Mouse (Mus musculus): ENCODE results near the gene Serpinb2. TPM values are rescaled to one million over a fixed set of nuclear protein-coding genes. Genes with fewer than 3 reads are reported as not detected.
A peak's percentile ranks its signal among the peaks of the same experiment; 100 is the strongest.

Serpinb2 gene
- polyA plus RNA-seq (2016; fragmentation: Nextera tagmentation; extraction: Ambion mirVana), result not detected in 2 replicates

GRCm38 (mm10) chr1:107511252-107511651 is at the start of gene Serpinb2:
Gene Serpinb2, plus strand, starts transcription at chr1:107511423.
- H3K36me3 ChIP-seq (replicated peaks), result no peaks in the 10 kb centered on the region
- WGBS, result 70% methylated on average over 5 of the region's 5 CpGs
- no peak for DNase-seq (ENCODE audit: extremely low spot score, low spot score)
- H3K27ac ChIP-seq, result no peak within 1 kb of the TSS
- H3K4me3 ChIP-seq, result no peak within 1 kb of the TSS
- no peaks in the 10 kb centered on the region for H3K27me3 ChIP-seq (ENCODE audit: poor library complexity, severe bottlenecking)
- H3K4me1 ChIP-seq, result no peaks in the 10 kb centered on the region
- H3K9me3 ChIP-seq, result no peaks in the 10 kb centered on the region

DNA sequence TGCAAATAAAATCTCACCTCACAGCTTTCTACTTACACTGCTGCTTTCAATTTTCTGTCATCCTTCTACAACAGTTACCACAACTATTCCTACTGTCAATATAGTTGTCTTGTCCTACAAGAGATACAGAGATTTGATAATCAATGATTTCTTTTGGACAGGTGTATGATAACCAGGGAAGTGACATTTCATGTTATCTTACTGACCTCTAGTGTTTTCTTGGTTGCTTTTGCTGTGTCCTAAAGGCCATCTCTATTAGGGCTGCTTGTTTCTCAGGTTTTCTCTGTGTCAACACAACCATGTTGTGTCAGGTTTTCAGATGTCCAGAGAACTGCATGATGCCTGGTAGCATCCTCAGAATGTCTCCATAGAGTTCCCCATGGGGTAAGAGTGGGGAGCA is 31.3 kb upstream of the Serpinb2 start:
- Histone ChIP-seq H3K4me3 (no peak overlapping the region), H3K36me3 (replicated peaks) (no peaks in the 10 kb centered on the region), H3K27ac (no peak overlapping the region), H3K27me3 (ENCODE audit: poor library complexity, severe bottlenecking) (no peaks in the 10 kb centered on the region), H3K9me3 (no peaks in the 10 kb centered on the region), H3K4me1 (no peaks in the 10 kb centered on the region)
- DNase-seq (ENCODE audit: extremely low spot score, low spot score), result no peak

- Histone ChIP-seq H3K27me3 (ENCODE audit: poor library complexity, severe bottlenecking) (no peaks in the 10 kb centered on the region), H3K36me3 (replicated peaks) (no peaks in the 10 kb centered on the region), H3K9me3 (no peaks in the 10 kb centered on the region), H3K27ac (no peak overlapping the region), H3K4me3 (no peak overlapping the region), H3K4me1 (no peaks in the 10 kb centered on the region)
- peak; percentile 73 for DNase-seq (ENCODE audit: extremely low spot score, low spot score)
- 28% methylated on average over 11 of the region's 11 CpGs for WGBS
These were observed 29.8 kb upstream of the Serpinb2 start for GRCm38 (mm10) chr1:107481452-107481851.

- WGBS, result 73% methylated on average over 8 of the region's 8 CpGs
- Histone ChIP-seq H3K36me3 (replicated peaks) (no peaks in the 10 kb centered on the region), H3K4me3 (no peak overlapping the region), H3K27ac (no peak overlapping the region), H3K27me3 (ENCODE audit: poor library complexity, severe bottlenecking) (no peaks in the 10 kb centered on the region), H3K9me3 (no peaks in the 10 kb centered on the region), H3K4me1 (no peaks in the 10 kb centered on the region)
- no peak for DNase-seq (ENCODE audit: extremely low spot score, low spot score)
These were observed 21.6 kb upstream of the Serpinb2 start for GRCm38 (mm10) chr1:107489577-107489976.

DNA sequence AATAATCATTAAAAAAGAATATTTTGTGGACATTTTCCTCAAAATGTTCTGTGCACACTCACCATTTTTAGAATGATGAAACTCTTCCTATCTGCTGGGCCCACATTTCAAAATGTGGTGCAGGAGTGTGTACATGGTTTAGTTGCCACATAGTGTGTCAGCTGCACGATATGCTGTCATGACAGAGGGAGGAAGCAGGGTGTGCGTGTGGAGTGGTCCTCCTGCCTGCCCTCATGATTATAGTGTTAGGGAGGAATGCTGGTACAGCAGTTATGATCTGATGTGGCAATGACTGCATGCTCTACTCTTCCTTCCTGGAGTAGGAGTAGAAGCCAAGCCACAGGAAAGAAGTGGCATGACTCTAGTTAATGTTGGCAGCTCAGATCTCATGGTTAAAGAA is 14.4 kb upstream of the Serpinb2 start:
- 85% methylated on average over 2 of the region's 2 CpGs for WGBS

DNA sequence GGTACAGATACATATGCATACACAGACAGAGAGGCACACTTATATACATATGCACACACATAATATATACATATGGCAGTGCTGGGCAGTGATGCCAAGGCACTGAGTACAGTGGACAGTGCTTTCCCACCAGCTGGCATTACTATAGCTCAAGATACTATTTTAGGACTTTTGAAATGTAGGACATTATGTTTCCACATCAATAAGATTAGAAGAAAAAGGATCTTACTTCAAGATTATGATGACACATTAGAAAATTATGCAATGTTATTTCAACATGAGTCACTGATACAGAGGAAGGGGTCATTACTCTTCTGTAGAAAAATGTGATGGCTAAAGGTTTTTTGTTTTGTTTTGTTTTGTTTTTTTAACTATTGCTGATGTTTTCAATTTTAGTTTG is 9.2 kb upstream of the Serpinb2 start:
- Histone ChIP-seq H3K4me1 (no peaks in the 10 kb centered on the region), H3K27ac (no peak overlapping the region), H3K36me3 (replicated peaks) (no peaks in the 10 kb centered on the region), H3K9me3 (no peaks in the 10 kb centered on the region), H3K4me3 (no peak overlapping the region), H3K27me3 (ENCODE audit: poor library complexity, severe bottlenecking) (no peaks in the 10 kb centered on the region)
- no peak for DNase-seq (ENCODE audit: extremely low spot score, low spot score)

More for the DNA sequence above, 14.4 kb upstream of the Serpinb2 start:
- H3K27ac ChIP-seq, result no peak overlapping the region
- H3K4me1 ChIP-seq, result no peaks in the 10 kb centered on the region
- H3K4me3 ChIP-seq, result no peak overlapping the region
- H3K9me3 ChIP-seq, result no peaks in the 10 kb centered on the region
- no peak for DNase-seq (ENCODE audit: extremely low spot score, low spot score)
- H3K27me3 ChIP-seq (ENCODE audit: poor library complexity, severe bottlenecking), result no peaks in the 10 kb centered on the region
- H3K36me3 ChIP-seq (replicated peaks), result no peaks in the 10 kb centered on the region

DNA sequence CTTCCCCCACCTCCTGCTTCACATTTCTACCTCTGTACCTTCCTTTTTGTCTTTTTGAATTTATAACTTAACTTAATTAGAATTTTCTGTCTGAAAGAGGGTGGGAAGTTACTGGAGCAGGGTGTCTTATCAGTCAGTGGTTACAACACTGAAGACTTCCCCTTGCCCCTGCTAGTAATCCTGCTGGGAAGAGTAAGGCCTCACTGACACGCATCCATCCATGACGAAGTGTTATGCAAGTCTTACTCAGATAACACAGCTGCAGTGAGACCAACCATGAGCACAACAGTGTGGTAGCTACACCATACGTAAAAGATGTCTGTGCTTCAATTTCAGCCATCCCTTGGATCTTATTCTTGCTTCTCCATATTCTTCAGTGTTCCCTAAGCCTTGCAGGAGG is 7.9 kb upstream of the Serpinb2 start:
- 85% methylated on average over 3 of the region's 3 CpGs for WGBS
- no peaks in the 10 kb centered on the region for H3K4me1 ChIP-seq
- DNase-seq (ENCODE audit: extremely low spot score, low spot score), result no peak
- no peaks in the 10 kb centered on the region for H3K27me3 ChIP-seq (ENCODE audit: poor library complexity, severe bottlenecking)
- H3K27ac ChIP-seq, result no peak overlapping the region
- no peaks in the 10 kb centered on the region for H3K36me3 ChIP-seq (replicated peaks)
- no peaks in the 10 kb centered on the region for H3K9me3 ChIP-seq
- no peak overlapping the region for H3K4me3 ChIP-seq

DNA sequence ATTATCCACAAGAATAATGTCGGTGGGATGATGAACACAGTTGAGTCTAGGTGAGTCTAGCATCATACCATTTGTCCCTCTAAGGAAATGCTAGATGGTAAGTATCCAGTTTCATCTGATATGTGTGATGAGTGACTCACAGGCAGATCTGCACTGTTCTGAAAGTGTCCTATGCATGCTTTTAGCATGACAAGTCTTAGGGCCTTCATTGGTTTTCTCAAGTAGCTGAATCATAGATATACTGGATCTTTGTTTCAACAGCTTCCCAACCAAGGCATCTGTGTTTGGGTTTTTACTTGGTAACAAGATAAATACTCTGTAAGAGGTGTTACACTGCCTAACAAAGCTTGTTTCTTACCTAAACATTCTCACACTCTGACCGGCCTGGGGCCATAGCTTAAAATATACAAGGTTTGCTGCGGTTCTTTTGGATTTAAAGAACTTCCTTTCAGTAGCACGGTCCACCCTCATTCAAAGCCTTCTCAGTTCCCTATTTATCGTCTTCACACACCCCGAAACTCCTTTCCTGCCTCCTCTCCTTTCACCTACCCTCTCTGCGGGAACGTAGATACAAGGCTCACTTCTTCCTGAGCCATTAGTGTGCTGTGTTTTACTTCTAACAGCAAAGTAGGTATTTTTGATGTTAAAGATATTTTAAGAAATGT is 5.2 kb upstream of the Serpinb2 start:
- Histone ChIP-seq H3K9me3 (no peaks in the 10 kb centered on the region), H3K4me3 (no peak overlapping the region), H3K4me1 (no peaks in the 10 kb centered on the region), H3K36me3 (replicated peaks) (no peaks in the 10 kb centered on the region), H3K27ac (no peak overlapping the region), H3K27me3 (ENCODE audit: poor library complexity, severe bottlenecking) (no peaks in the 10 kb centered on the region)
- no peak for DNase-seq (ENCODE audit: extremely low spot score, low spot score)
- WGBS, result 88% methylated on average over 8 of the region's 8 CpGs

GRCm38 (mm10) chr1:107512194-107513138 is 1.2 kb downstream of the Serpinb2 start:
- H3K9me3 ChIP-seq, result no peaks in the 10 kb centered on the region

GRCm38 (mm10) chr1:107513530-107513929 is 2.3 kb downstream of the Serpinb2 start:
- Histone ChIP-seq H3K27ac (no peak overlapping the region), H3K27me3 (ENCODE audit: poor library complexity, severe bottlenecking) (no peaks in the 10 kb centered on the region), H3K4me3 (no peak overlapping the region), H3K36me3 (replicated peaks) (no peaks in the 10 kb centered on the region), H3K9me3 (no peaks in the 10 kb centered on the region), H3K4me1 (no peaks in the 10 kb centered on the region)
- WGBS, result 97% methylated on average over 1 of the region's 1 CpGs
- no peak for DNase-seq (ENCODE audit: extremely low spot score, low spot score)

More at GRCm38 (mm10) chr1:107512194-107513138, 1.2 kb downstream of the Serpinb2 start:
- H3K27ac ChIP-seq, result no peak overlapping the region
- DNase-seq (ENCODE audit: extremely low spot score, low spot score), result no peak
- H3K27me3 ChIP-seq (ENCODE audit: poor library complexity, severe bottlenecking), result no peaks in the 10 kb centered on the region
- WGBS, result 89% methylated on average over 2 of the region's 2 CpGs
- H3K4me1 ChIP-seq, result no peaks in the 10 kb centered on the region
- no peak overlapping the region for H3K4me3 ChIP-seq
- no peaks in the 10 kb centered on the region for H3K36me3 ChIP-seq (replicated peaks)

DNA sequence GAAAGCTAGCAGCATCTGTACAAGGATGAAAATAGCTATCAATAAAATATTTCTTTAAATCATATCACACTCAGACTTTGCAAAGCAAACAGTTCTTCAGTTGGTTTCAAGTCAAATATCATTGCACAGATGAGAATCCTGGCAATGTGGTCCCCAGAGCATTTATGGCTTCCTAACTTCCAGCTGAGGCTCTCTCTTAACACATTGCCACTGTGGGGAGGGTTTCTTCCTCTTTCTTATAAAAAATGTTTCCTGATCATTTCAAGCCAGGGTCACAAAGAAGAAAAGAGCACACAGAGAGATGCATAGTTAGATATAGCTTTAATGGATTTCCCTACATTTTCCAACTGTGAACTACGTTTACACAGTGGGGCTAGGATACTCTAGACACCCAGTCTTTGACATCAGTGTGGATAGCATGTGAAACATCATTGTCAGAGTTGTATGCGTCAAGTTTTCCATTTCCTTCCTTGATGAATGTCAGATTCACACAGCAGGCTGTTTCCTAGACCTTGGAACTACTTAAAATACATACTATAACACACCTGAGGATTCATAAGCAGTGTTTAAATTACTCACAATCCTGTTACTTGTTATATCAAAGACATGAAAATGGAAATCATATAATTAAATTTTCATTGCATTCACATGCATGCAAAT is 4.7 kb downstream of the Serpinb2 start:
- H3K9me3 ChIP-seq, result no peaks in the 10 kb centered on the region
- WGBS, result 81% methylated on average over 2 of the region's 2 CpGs
- H3K27me3 ChIP-seq (ENCODE audit: poor library complexity, severe bottlenecking), result no peaks in the 10 kb centered on the region
- no peaks in the 10 kb centered on the region for H3K36me3 ChIP-seq (replicated peaks)
- DNase-seq (ENCODE audit: extremely low spot score, low spot score), result no peak
- no peak overlapping the region for H3K4me3 ChIP-seq
- H3K4me1 ChIP-seq, result no peaks in the 10 kb centered on the region
- no peak overlapping the region for H3K27ac ChIP-seq

- Histone ChIP-seq H3K9me3 (no peaks in the 10 kb centered on the region), H3K27ac (no peak overlapping the region), H3K27me3 (ENCODE audit: poor library complexity, severe bottlenecking) (no peaks in the 10 kb centered on the region), H3K4me1 (no peaks in the 10 kb centered on the region), H3K36me3 (replicated peaks) (no peaks in the 10 kb centered on the region), H3K4me3 (no peak overlapping the region)
- no peak for DNase-seq (ENCODE audit: extremely low spot score, low spot score)
- WGBS, result 84% methylated on average over 4 of the region's 4 CpGs
These were observed 14.4 kb downstream of the Serpinb2 start for GRCm38 (mm10) chr1:107525592-107525991.
